Mouse (Mus musculus) stomach, postnatal 0 days (tissue): ENCODE results near the gene Usp33. TPM values are rescaled to one million over a fixed set of nuclear protein-coding genes. Genes with fewer than 3 reads are reported as not detected.

Experiments used
- ATAC-seq: fragments of 200-750 bp; cut with Nextera tagmentation; 2 replicates; pipeline ENCODE4 v1.8.0; 2017; ENCODE audit not compliant: low FRiP score, low TSS enrichment
- DNase-seq: peaks from one replicate; pipeline ENCODE4 v3.0.0-alpha.2; 2016; ENCODE audit warnings: low spot score
- H3K27ac ChIP-seq: fragments of 300-500 bp; sonication (generic); replicated peaks from 2 replicates; pipeline ENCODE4 v1.5.1; 2014; ENCODE audit warnings: mild to moderate bottlenecking, control low read depth
- H3K27me3 ChIP-seq: fragments of 300-500 bp; sonication (generic); 2 replicates; pipeline ENCODE4 v1.6.1; 2014; ENCODE audit warnings: low read length; ENCODE audit not compliant: control insufficient read depth, insufficient read depth
- H3K36me3 ChIP-seq: fragments of 300-500 bp; sonication (generic); 2 replicates; pipeline ENCODE4 v1.6.1; 2014; ENCODE audit warnings: low read length, mixed read lengths; ENCODE audit not compliant: control insufficient read depth, insufficient read depth
- H3K4me1 ChIP-seq: fragments of 300-500 bp; sonication (generic); replicated peaks from 2 replicates; pipeline ENCODE4 v1.6.1; 2014; ENCODE audit warnings: antibody characterized with exemption; ENCODE audit not compliant: control insufficient read depth, insufficient read depth
- H3K4me2 ChIP-seq: fragments of 300-500 bp; sonication (generic); replicated peaks from 2 replicates; pipeline ENCODE4 v1.6.1; 2014; ENCODE audit warnings: low read depth, mild to moderate bottlenecking, control low read depth, moderate library complexity
- H3K4me3 ChIP-seq: fragments of 300-500 bp; sonication (generic); 2 replicates; pipeline ENCODE4 v1.5.1; 2014; ENCODE audit warnings: low read depth, low read length, control low read depth
- H3K9ac ChIP-seq: fragments of 300-500 bp; sonication (generic); 2 replicates; pipeline ENCODE4 v1.6.1; 2014; ENCODE audit warnings: mild to moderate bottlenecking, low read length, control low read depth, mixed read lengths
- H3K9me3 ChIP-seq: fragments of 300-500 bp; sonication (generic); 2 replicates; pipeline ENCODE4 v1.6.1; 2016; ENCODE audit warnings: low read length; ENCODE audit not compliant: control insufficient read depth
- CTCF ChIP-seq: IDR thresholded peaks from 2 replicates; pipeline ENCODE4 v1.5.1; 2016; ENCODE audit warnings: antibody characterized with exemption, low read depth, mild to moderate bottlenecking, moderate library complexity
- EP300 ChIP-seq: optimal IDR thresholded peaks from 2 replicates; pipeline ENCODE3; 2016; ENCODE audit warnings: antibody characterized with exemption
- WGBS: fragments of 180-500 bp; shearing (Covaris S2); extraction: QIAGEN DNeasy Blood & Tissue Kit; methylation state at CpG from one replicate; pipeline ENCODE4 v1.1.7; 2014; 5-methylcytosine and 5-hydroxymethylcytosine counted together
- polyA plus RNA-seq: library from polyadenylated mRNA; unstranded; fragments of >200 nt; fragmentation: Nextera tagmentation; extraction: Ambion mirVana; gene quantifications from 2 replicates; pipeline ENCODE4 v1.2.1, GENCODE M21; 2015

Gene Usp33
- 15.7 and 16.1 TPM in 2 replicates for polyA plus RNA-seq

DNA sequence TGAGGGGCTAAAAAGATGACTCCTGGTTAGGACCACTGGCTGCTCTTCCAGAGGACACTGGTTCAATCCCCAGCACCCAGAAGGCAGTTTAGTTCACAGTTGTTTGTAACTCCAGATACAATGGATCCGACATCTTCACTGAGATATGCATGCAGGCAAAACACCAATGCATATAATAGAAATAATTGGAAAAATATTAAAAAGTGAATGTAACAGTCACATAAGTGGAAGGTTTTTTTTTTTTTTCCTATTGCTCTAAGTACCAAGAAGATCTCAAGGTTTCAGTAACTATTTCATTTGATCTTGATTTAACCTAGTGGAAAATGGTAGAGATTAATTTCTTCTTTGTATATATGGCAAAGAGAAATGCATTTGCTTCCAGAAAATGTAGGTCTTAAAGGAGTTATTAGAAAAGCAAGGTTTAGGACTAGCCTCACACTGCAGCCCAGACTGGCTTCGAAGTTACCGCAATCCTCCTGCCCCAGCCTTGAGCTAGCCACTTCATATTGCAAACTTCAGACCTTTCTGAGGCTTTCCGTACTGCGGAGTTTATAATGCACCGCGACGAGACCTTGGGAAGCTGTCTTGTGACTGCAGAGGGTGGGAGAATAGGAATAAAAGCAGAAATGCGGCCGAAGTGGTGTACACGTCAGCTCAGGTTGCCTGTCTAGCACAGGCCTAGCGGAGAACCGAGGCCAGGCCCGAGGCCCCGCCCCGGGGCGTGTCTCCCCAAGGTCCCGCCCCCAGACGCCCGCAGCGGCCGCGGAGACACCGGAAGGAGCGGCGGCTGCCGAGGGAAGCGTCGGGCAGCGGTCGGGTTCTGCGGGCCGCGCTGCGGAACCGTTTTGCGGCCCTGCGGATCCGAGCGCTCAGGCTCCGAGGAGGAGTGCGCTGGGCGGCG is at the start of gene Usp33:
Gene Usp33, plus strand, starts transcription at position 747 of the 901 bp plus-strand sequence.
- H3K4me1 ChIP-seq, result no peaks in the 10 kb centered on the region
- H3K9ac ChIP-seq, result peak within 1 kb of the TSS; percentile 87
- H3K4me2 ChIP-seq, result peak within 1 kb of the TSS; percentile 56
- 7% methylated on average over 37 of the region's 44 CpGs for WGBS
- peak; percentile 98 for ATAC-seq
- DNase-seq, result peak; percentile 94
- no peak for TF ChIP-seq EP300
- no peak; the same call in 1 of the 2 replicates for TF ChIP-seq CTCF
- no peaks in the 10 kb centered on the region for H3K27me3 ChIP-seq
- peak within 1 kb of the TSS; percentile 63 for H3K4me3 ChIP-seq
- no peaks in the 10 kb centered on the region for H3K9me3 ChIP-seq
- no peaks in the 10 kb centered on the region for H3K36me3 ChIP-seq
- peak within 1 kb of the TSS; percentile 84 for H3K27ac ChIP-seq

GRCm38 (mm10) chr3:152300376-152301337 is 45.6 kb upstream of the Usp33 start:
- DNase-seq, result no peak
- H3K27me3 ChIP-seq, result no peaks in the 10 kb centered on the region
- H3K9ac ChIP-seq, result no peak overlapping the region
- TF ChIP-seq EP300 (no peak), CTCF (peak; percentile 58)
- 0 out of 2 replicates have a peak, but pooled peaks cover 2% of the 10 kb centered on the region for H3K4me1 ChIP-seq
- no peak overlapping the region for H3K4me3 ChIP-seq
- ATAC-seq, result no peak
- H3K27ac ChIP-seq, result no peak overlapping the region
- WGBS, result 77% methylated on average over 14 of the region's 14 CpGs
- no peak overlapping the region for H3K4me2 ChIP-seq
- no peaks in the 10 kb centered on the region for H3K9me3 ChIP-seq
- H3K36me3 ChIP-seq, result no peaks in the 10 kb centered on the region

- no peaks in the 10 kb centered on the region for H3K27me3 ChIP-seq
- H3K36me3 ChIP-seq, result no peaks in the 10 kb centered on the region
- TF ChIP-seq EP300 (no peak), CTCF (no peak)
- no peak overlapping the region for H3K9ac ChIP-seq
- H3K4me1 ChIP-seq, result 0 out of 2 replicates have a peak, but pooled peaks cover 2% of the 10 kb centered on the region
- DNase-seq (no peak), ATAC-seq (no peak)
- WGBS, result 57% methylated on average over 9 of the region's 9 CpGs
- H3K4me2 ChIP-seq, result no peak overlapping the region
- H3K9me3 ChIP-seq, result no peaks in the 10 kb centered on the region
- peak overlapping the region; percentile 63; the same call in 1 of the 2 replicates for H3K27ac ChIP-seq
- H3K4me3 ChIP-seq, result no peak overlapping the region
These were observed 43.3 kb upstream of the Usp33 start for GRCm38 (mm10) chr3:152302991-152303390.

DNA sequence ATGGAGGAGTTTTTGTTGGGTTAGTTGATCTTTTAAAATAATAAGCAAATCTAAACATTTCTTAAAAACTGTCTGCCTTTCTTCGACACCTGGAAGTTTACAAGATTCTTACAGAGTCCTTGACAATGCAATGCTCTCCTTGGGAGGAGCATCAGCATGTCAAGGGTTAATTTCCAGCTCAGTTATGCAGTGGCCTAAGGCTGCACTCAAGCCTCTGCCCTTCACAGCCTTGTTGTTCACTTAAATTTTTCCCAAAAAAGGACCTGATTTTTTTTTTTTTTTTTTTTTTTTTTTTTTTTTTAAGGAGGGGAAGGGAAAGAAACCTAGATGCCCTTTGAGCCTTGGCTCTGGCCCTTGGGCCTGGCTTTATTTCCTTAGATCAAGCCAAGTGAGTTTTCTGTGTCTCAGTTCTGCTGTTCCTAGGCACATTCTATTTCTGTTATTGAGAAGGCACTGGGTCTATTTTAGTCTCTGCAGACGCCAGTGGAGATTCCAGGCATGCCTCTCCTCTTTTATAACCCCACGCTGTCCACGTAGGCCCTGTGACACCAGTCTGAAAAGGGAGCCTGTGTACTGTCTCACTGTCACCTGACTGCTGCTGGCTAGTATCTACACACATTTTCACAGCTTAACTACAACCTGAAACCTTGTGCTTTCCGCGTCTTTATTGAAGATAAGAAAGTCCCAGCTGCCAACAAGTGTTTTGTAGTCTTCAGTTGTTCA is 42.0 kb upstream of the Usp33 start:
- WGBS, result 42% methylated on average over 6 of the region's 6 CpGs
- no peak overlapping the region for H3K9ac ChIP-seq
- H3K4me1 ChIP-seq, result peaks cover 7% of the 10 kb centered on the region; the same call in 1 of the 2 replicates
- H3K4me3 ChIP-seq, result no peak overlapping the region
- H3K27me3 ChIP-seq, result no peaks in the 10 kb centered on the region
- no peak for TF ChIP-seq EP300
- TF ChIP-seq CTCF, result no peak
- ATAC-seq (peak; percentile 40; the same call in 1 of the 2 replicates), DNase-seq (no peak)
- H3K36me3 ChIP-seq, result no peaks in the 10 kb centered on the region
- peak overlapping the region; percentile 79 for H3K27ac ChIP-seq
- H3K4me2 ChIP-seq, result no peak overlapping the region
- H3K9me3 ChIP-seq, result no peaks in the 10 kb centered on the region

GRCm38 (mm10) chr3:152305080-152305479 is 41.2 kb upstream of the Usp33 start:
- Histone ChIP-seq H3K4me3 (no peak overlapping the region), H3K4me1 (peaks cover 8% of the 10 kb centered on the region; the same call in 1 of the 2 replicates), H3K27me3 (no peaks in the 10 kb centered on the region), H3K9me3 (no peaks in the 10 kb centered on the region), H3K36me3 (no peaks in the 10 kb centered on the region), H3K4me2 (no peak overlapping the region), H3K9ac (no peak overlapping the region), H3K27ac (peak overlapping the region; percentile 40)
- no peak for TF ChIP-seq EP300
- no peak for TF ChIP-seq CTCF
- DNase-seq (no peak), ATAC-seq (no peak)
- WGBS, result 68% methylated on average over 8 of the region's 8 CpGs
